Mouse (Mus musculus) layer of hippocampus, adult 9-11 months (tissue): ENCODE measurements at regions not wholly inside any gene's neighbourhood (a gene's known extent, or its start where the extent isn't known, plus 50 kb on each side); places are given as distances from the start of the nearest gene placed in this dataset.
A peak's percentile ranks its signal among the peaks of the same experiment; 100 is the strongest.

Experiments used
- DNase-seq: peaks from one replicate; pipeline ENCODE4 v3.0.0; 2022

- no peak for DNase-seq
Observed at GRCm38 (mm10) chrX:69028650-69029049, 135.8 kb upstream of the Gm6812 start.

DNA sequence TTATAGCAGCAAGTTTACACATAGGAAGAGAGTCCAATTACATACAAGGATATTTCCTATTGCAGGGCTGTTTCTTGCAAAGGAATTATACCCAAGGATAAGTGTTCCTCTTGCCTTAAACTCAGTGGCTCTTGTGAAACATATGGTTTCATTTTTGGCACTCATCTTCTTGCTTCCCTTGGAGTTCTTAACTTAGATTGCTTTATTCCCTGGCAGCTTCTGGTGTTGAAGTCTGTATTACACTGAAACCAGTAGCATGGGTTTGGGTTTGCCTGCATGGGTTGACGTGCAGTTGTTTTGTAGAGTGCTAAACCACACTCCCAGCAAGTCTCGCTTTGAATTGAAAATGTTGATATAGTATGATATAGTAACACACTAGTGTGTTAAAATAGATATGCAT, 116.3 kb upstream of the Gm6812 start:
- DNase-seq: no peak

DNA sequence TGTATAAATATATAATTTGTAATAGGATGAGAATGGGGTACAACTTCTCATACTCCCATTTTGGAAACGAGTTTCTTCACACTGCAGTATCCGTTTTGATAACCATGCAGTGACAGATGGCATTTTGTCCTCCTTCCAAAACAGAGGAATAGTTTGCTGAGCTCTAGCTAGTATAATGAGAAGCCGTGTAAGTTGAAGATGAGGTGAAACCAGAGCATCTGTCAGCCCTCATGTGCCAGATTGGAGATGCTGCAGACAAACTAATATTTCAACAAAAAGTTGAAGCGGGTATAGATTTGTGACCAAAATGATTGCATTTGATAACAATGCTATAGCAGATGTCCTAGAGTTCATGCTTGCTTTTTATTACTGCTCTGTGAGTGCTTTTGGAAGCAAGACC, 115.1 kb upstream of the Gm6812 start:
- peak; percentile 48 for DNase-seq
